Mouse (Mus musculus) CH12.LX (cell line): ENCODE measurements around the gene Ccdc88c. TPM values are rescaled to one million over a fixed set of nuclear protein-coding genes. Genes with fewer than 3 reads are reported as not detected.

Source experiments
- DNase-seq: peaks from one replicate; pipeline ENCODE4 v3.0.0-alpha.2; 2013; ENCODE audit errors: extremely low read depth
- H3K27ac ChIP-seq: 2 replicates; pipeline ENCODE4 v1.5.1; 2012; ENCODE audit warnings: low read depth, mild to moderate bottlenecking, control low read depth, moderate library complexity; ENCODE audit not compliant: insufficient read depth
- H3K27me3 ChIP-seq: replicated peaks from 2 replicates; pipeline ENCODE3; 2012; ENCODE audit warnings: inconsistent platforms
- H3K36me3 ChIP-seq, 2 experiments: replicated peaks in 1 of 2; 2 replicates each; pipeline versions ENCODE3 to v1.6.1; 2012; ENCODE audit warnings: inconsistent platforms in 1 of 2, low read length in 1 of 2, mild to moderate bottlenecking in 1 of 2, mixed read lengths in 1 of 2, moderate library complexity in 1 of 2; ENCODE audit not compliant: control insufficient read depth in 1 of 2, insufficient read depth in 1 of 2
- H3K4me1 ChIP-seq, 2 experiments: 2 replicates each; pipeline ENCODE4 v1.6.1; 2012; ENCODE audit warnings: inconsistent platforms in 1 of 2, moderate library complexity in 1 of 2; ENCODE audit not compliant: insufficient read depth in 2 of 2, control insufficient read depth in 1 of 2
- H3K4me2 ChIP-seq: 2 replicates; pipeline ENCODE4 v1.6.1; 2012; ENCODE audit warnings: low read depth, mild to moderate bottlenecking, control low read depth; ENCODE audit not compliant: poor library complexity, insufficient read depth, severe bottlenecking
- H3K4me3 ChIP-seq, 3 experiments: fragments of 150-350 bp in 1 of 3; sonication (generic) in 1 of 3; replicated peaks in 1 of 3; 2 replicates each; pipeline versions ENCODE3 to v1.5.1; 2011 to 2012; ENCODE audit warnings: low read depth in 2 of 3, low read length in 2 of 3, mild to moderate bottlenecking in 2 of 3, moderate library complexity in 2 of 3, control low read depth in 1 of 3, improper control_type of control experiment in 1 of 3, inconsistent platforms in 1 of 3, mixed read lengths in 1 of 3; ENCODE audit not compliant: poor library complexity in 1 of 3
- H3K79me2 ChIP-seq: replicated peaks from 2 replicates; pipeline ENCODE4 v1.6.1; 2012; ENCODE audit warnings: mild to moderate bottlenecking, moderate library complexity; ENCODE audit not compliant: control insufficient read depth, poor library complexity, insufficient read depth, severe bottlenecking; ENCODE audit errors: extremely low read depth
- H3K9ac ChIP-seq: 2 replicates; pipeline ENCODE4 v1.6.1; 2012; ENCODE audit warnings: low read depth, mild to moderate bottlenecking, control low read depth, moderate library complexity; ENCODE audit not compliant: insufficient read depth
- H3K9me3 ChIP-seq: replicated peaks from 2 replicates; pipeline ENCODE3; 2012; ENCODE audit warnings: low read length, inconsistent platforms, mixed read lengths
- BHLHE40 ChIP-seq: IDR thresholded peaks from 2 replicates; pipeline ENCODE4 v1.6.1; 2011; ENCODE audit warnings: mild to moderate bottlenecking, low read depth, low read length, improper control_type of control experiment
- CHD2 ChIP-seq: IDR thresholded peaks from 2 replicates; pipeline ENCODE4 v1.6.1; 2011; ENCODE audit warnings: low read length, improper control_type of control experiment
- E2F4 ChIP-seq: IDR thresholded peaks from 2 replicates; pipeline ENCODE4 v1.6.1; 2011; ENCODE audit warnings: low read depth, low read length, improper control_type of control experiment; ENCODE audit not compliant: insufficient replicate concordance
- ELF1 ChIP-seq: IDR thresholded peaks from 2 replicates; pipeline ENCODE4 v1.6.1; 2014; ENCODE audit warnings: low read depth, mild to moderate bottlenecking, inconsistent platforms, low read length, improper control_type of control experiment
- EP300 ChIP-seq: IDR thresholded peaks from 2 replicates; pipeline ENCODE4 v1.6.1; 2011; ENCODE audit warnings: low read length, improper control_type of control experiment
- ETS1 ChIP-seq: conservative IDR thresholded peaks from 2 replicates; pipeline ENCODE4 v1.6.1; 2012; ENCODE audit warnings: low read depth, mild to moderate bottlenecking, inconsistent platforms, low read length, improper control_type of control experiment, moderate library complexity
- GABPA ChIP-seq: IDR thresholded peaks from 2 replicates; pipeline ENCODE4 v1.6.1; 2012; ENCODE audit warnings: low read depth, low read length, improper control_type of control experiment, inconsistent platforms; ENCODE audit not compliant: insufficient replicate concordance
- HCFC1 ChIP-seq: IDR thresholded peaks from 2 replicates; pipeline ENCODE4 v1.6.1; 2012; ENCODE audit warnings: low read depth, mild to moderate bottlenecking, inconsistent platforms, low read length, improper control_type of control experiment
- IRF4 ChIP-seq: IDR thresholded peaks from 2 replicates; pipeline ENCODE4 v1.6.1; 2014; ENCODE audit warnings: low read depth, mild to moderate bottlenecking, inconsistent platforms, low read length, improper control_type of control experiment
- JUN ChIP-seq: IDR thresholded peaks from 2 replicates; pipeline ENCODE4 v1.6.1; 2011; ENCODE audit warnings: low read depth, mild to moderate bottlenecking, low read length, improper control_type of control experiment, moderate library complexity; ENCODE audit not compliant: insufficient read depth
- KAT2A ChIP-seq: IDR thresholded peaks from 2 replicates; pipeline ENCODE4 v1.6.1; 2012; ENCODE audit warnings: low read length, improper control_type of control experiment, inconsistent platforms; ENCODE audit not compliant: insufficient replicate concordance
- MAFK ChIP-seq: IDR thresholded peaks from 2 replicates; pipeline ENCODE4 v1.6.1; 2011; ENCODE audit warnings: low read length, improper control_type of control experiment; ENCODE audit not compliant: insufficient replicate concordance
- MAZ ChIP-seq: IDR thresholded peaks from 2 replicates; pipeline ENCODE4 v1.6.1; 2012; ENCODE audit warnings: low read depth, mild to moderate bottlenecking, inconsistent platforms, low read length, improper control_type of control experiment, moderate library complexity
- MXI1 ChIP-seq: IDR thresholded peaks from 2 replicates; pipeline ENCODE4 v1.6.1; 2011; ENCODE audit warnings: mild to moderate bottlenecking, low read depth, low read length, improper control_type of control experiment
- MYC ChIP-seq: IDR thresholded peaks from 2 replicates; pipeline ENCODE4 v1.6.1; 2011; ENCODE audit warnings: low read depth, mild to moderate bottlenecking, improper control_type of control experiment, low read length
- NELFE ChIP-seq: IDR thresholded peaks from 2 replicates; pipeline ENCODE4 v1.6.1; 2011; ENCODE audit warnings: low read depth, low read length, improper control_type of control experiment
- NRF1 ChIP-seq: IDR thresholded peaks from 2 replicates; pipeline ENCODE4 v1.6.1; 2014; ENCODE audit warnings: low read depth, mild to moderate bottlenecking, inconsistent platforms, low read length, improper control_type of control experiment, moderate library complexity
- PAX5 ChIP-seq: IDR thresholded peaks from 2 replicates; pipeline ENCODE4 v1.6.1; 2012; ENCODE audit warnings: low read length, inconsistent platforms, mixed read lengths
- POLR2A ChIP-seq: IDR thresholded peaks from 2 replicates; pipeline ENCODE4 v1.6.1; 2011; ENCODE audit warnings: low read depth, mild to moderate bottlenecking, improper control_type of control experiment, low read length
- POLR2AphosphoS2 ChIP-seq: IDR thresholded peaks from 2 replicates; pipeline ENCODE4 v1.6.1; 2011; ENCODE audit warnings: low read depth, low read length, improper control_type of control experiment
- RCOR1 ChIP-seq: conservative IDR thresholded peaks from 2 replicates; pipeline ENCODE4 v1.6.1; 2012; ENCODE audit warnings: low read depth, mild to moderate bottlenecking, inconsistent platforms, low read length, improper control_type of control experiment
- SIN3A ChIP-seq: IDR thresholded peaks from 2 replicates; pipeline ENCODE4 v1.6.1; 2012; ENCODE audit warnings: low read length, improper control_type of control experiment, inconsistent platforms
- SMC3 ChIP-seq: IDR thresholded peaks from 2 replicates; pipeline ENCODE4 v1.6.1; 2011; ENCODE audit warnings: low read depth, low read length, improper control_type of control experiment
- USF1 ChIP-seq: IDR thresholded peaks from 2 replicates; pipeline ENCODE4 v1.6.1; 2014; ENCODE audit warnings: low read depth, mild to moderate bottlenecking, inconsistent platforms, low read length, improper control_type of control experiment
- USF2 ChIP-seq: conservative IDR thresholded peaks from 2 replicates; pipeline ENCODE4 v1.6.1; 2011; ENCODE audit warnings: low read depth, low read length, improper control_type of control experiment
- ZC3H11A ChIP-seq: IDR thresholded peaks from 2 replicates; pipeline ENCODE4 v1.6.1; 2012; ENCODE audit warnings: low read depth, mild to moderate bottlenecking, inconsistent platforms, low read length, improper control_type of control experiment
- ZKSCAN1 ChIP-seq: IDR thresholded peaks from 2 replicates; pipeline ENCODE4 v1.6.1; 2012; ENCODE audit warnings: low read depth, inconsistent platforms, low read length, improper control_type of control experiment, borderline replicate concordance
- ZMIZ1 ChIP-seq: IDR thresholded peaks from 2 replicates; pipeline ENCODE4 v1.6.1; 2012; ENCODE audit warnings: low read depth, mild to moderate bottlenecking, inconsistent platforms, low read length, improper control_type of control experiment
- ZNF384 ChIP-seq: IDR thresholded peaks from 2 replicates; pipeline ENCODE4 v1.6.1; 2012; ENCODE audit warnings: low read depth, low read length, improper control_type of control experiment, inconsistent platforms
- dilution Hi-C: fragments of 300-500 bp; cut with MboI; formaldehyde crosslinking; loops from 2 replicates; pipeline ENCODE4 v1.14.3; 2020; ENCODE audit warnings: low sequenced_read_pairs; ENCODE audit not compliant: extremely low pct_unique_long_range_greater_than_20kb, extremely low pct_ligation_motif_present
- in situ Hi-C: fragments of 300-500 bp; cut with MboI; formaldehyde crosslinking; loops from 3 replicates; pipeline ENCODE4 v1.14.3; 2019; ENCODE audit warnings: low sequenced_read_pairs, low pct_ligation_motif_present, low pct_unique_long_range_greater_than_20kb, mixed read lengths
- polyA plus RNA-seq: library from polyadenylated mRNA; unstranded; fragments of >175 nt; gene quantifications from 2 replicates; pipeline ENCODE4 v1.2.1, GENCODE M21; 2012; ENCODE audit warnings: low read depth; ENCODE audit not compliant: insufficient read length
- total RNA-seq, 2 experiments: library from RNA; depleted of rRNA; stranded (reverse); fragments of 300-350 nt in 1 of 2; fragments of >200 nt in 1 of 2; gene quantifications; 2 replicates each; pipeline ENCODE4 v1.2.3; 2012 to 2014

Ccdc88c gene
- total and polyA plus RNA-seq, 3 experiments = 20.3 to 32.7 (median 24.9) TPM

DNA sequence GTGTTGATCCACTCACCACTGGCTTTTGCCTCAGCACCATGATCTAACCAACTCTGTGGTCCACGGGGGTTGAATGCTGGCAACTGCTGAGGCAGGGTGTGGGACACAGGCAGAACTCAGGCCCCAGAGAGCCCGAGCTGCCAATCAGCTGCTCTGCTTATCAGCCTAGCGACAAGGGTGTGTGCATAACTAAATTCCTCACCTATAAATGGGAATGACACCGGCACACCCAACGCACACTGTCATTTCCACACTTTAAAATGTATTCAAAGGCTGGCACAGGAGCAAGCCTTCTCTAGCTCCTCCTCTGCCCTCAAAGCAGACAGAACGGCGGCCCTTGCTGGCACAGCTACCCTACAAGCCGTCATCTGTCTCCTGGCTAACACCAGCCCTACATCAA is 46.6 kb downstream of the Ccdc88c start:
- no peak for TF ChIP-seq USF2
- no peak for TF ChIP-seq MAZ
- no peak for TF ChIP-seq BHLHE40
- no peak for TF ChIP-seq JUN
- no peak for TF ChIP-seq ELF1
- no peak for TF ChIP-seq USF1
- TF ChIP-seq POLR2AphosphoS2 = no peak
- no peak for TF ChIP-seq ZNF384
- no peak for TF ChIP-seq SMC3
- no peak for TF ChIP-seq ETS1
- TF ChIP-seq MAFK = no peak
- TF ChIP-seq NELFE = no peak
- TF ChIP-seq ZKSCAN1 = no peak
- no peak for TF ChIP-seq PAX5
- TF ChIP-seq, all 38 proteins: peak for 0
- Histone ChIP-seq H3K36me3 (peaks cover 51 to 84% of the 10 kb centered on the region in 2 experiments), H3K79me2 (peaks cover 5% of the 10 kb centered on the region; the same call in 1 of the 2 replicates), H3K27me3 (no peaks in the 10 kb centered on the region), H3K4me2 (no peak overlapping the region), H3K9me3 (no peaks in the 10 kb centered on the region), H3K27ac (no peak overlapping the region), H3K4me1 (peaks cover 4 to 37% of the 10 kb centered on the region in 2 experiments; a peak in 3 of 4 replicates), H3K9ac (no peak overlapping the region), H3K4me3 (no peak overlapping the region)
- no peak for DNase-seq
- dilution Hi-C loops = no loop called here
- in situ Hi-C loops = no loop called here

DNA sequence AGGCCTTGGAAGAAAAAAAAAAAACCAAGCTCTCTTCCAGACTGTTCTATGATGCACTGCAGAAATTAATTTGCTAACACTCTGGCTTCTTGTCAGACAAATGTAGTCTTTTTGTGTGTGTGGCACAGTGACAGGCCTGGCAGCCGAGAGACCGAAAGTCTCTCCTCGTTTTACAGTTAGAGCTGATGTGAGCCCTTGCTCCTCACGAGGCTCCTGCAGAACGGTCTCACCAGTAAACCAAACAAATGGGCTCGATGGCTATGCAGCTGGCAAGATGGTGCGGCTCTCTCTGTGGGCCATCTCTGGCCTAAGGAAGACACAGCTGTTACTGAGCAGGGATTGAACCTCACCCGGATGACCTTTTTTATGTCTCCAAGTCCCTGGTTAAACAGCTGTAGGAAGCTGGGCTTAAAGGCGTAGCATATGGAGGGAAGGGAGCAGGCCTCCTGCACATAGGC is 48.3 kb downstream of the Ccdc88c start:
- Histone ChIP-seq H3K4me3 (no peak overlapping the region), H3K79me2 (0 out of 2 replicates have a peak, but pooled peaks cover under 1% of the 10 kb centered on the region), H3K36me3 (peaks cover 63 to 94% of the 10 kb centered on the region in 2 experiments), H3K4me1 (peaks cover 0 to 25% of the 10 kb centered on the region in 2 experiments; a peak in 2 of 4 replicates), H3K9me3 (no peaks in the 10 kb centered on the region), H3K27ac (no peak overlapping the region), H3K4me2 (no peak overlapping the region), H3K27me3 (no peaks in the 10 kb centered on the region), H3K9ac (no peak overlapping the region)
- DNase-seq = no peak
- in situ Hi-C loops = no loop called here
- TF ChIP-seq MAZ (no peak), MXI1 (no peak), KAT2A (no peak), POLR2A (no peak), CHD2 (no peak), EP300 (no peak), GABPA (no peak), ZC3H11A (no peak), NRF1 (no peak), SMC3 (no peak), USF1 (no peak), RCOR1 (no peak), SIN3A (no peak), NELFE (no peak), MYC (no peak), ZMIZ1 (no peak), MAFK (no peak), HCFC1 (no peak), IRF4 (no peak), E2F4 (no peak)
- dilution Hi-C loops = no loop called here
